Mouse (Mus musculus) hindbrain, embryonic 15.5 days (tissue): ENCODE data around the gene Abat. TPM values are rescaled to one million over a fixed set of nuclear protein-coding genes. Genes with fewer than 3 reads are reported as not detected.
"Not testable (repeated sequence)": the region's sequence is repeated elsewhere in the genome, so short reads cannot be mapped to it uniquely, and the experiment has no call there.

Source experiments
- ATAC-seq: fragments of 200-750 bp; cut with Nextera tagmentation; 2 replicates; pipeline ENCODE4 v1.8.0; 2017; ENCODE audit warnings: low read depth, moderate number of reproducible peaks, moderate TSS enrichment; ENCODE audit not compliant: low FRiP score
- H3K27ac ChIP-seq: fragments of 300-500 bp; sonication (generic); replicated peaks from 2 replicates; pipeline ENCODE4 v1.5.1; 2015; ENCODE audit warnings: mild to moderate bottlenecking, inconsistent platforms
- H3K27me3 ChIP-seq: fragments of 300-500 bp; sonication (generic); 2 replicates; pipeline ENCODE4 v1.6.1; 2015; ENCODE audit warnings: control low read depth, inconsistent platforms
- H3K36me3 ChIP-seq: fragments of 300-500 bp; sonication (generic); 2 replicates; pipeline ENCODE4 v1.6.1; 2015; ENCODE audit warnings: control low read depth, inconsistent platforms
- H3K4me1 ChIP-seq: fragments of 300-500 bp; sonication (generic); replicated peaks from 2 replicates; pipeline ENCODE4 v1.6.1; 2015; ENCODE audit warnings: control low read depth, inconsistent platforms
- H3K4me2 ChIP-seq: fragments of 300-500 bp; sonication (generic); 2 replicates; pipeline ENCODE4 v1.6.1; 2015; ENCODE audit warnings: moderate library complexity, mild to moderate bottlenecking, inconsistent platforms
- H3K4me3 ChIP-seq: fragments of 300-500 bp; sonication (generic); 2 replicates; pipeline ENCODE4 v1.5.1; 2015; ENCODE audit warnings: mild to moderate bottlenecking, inconsistent platforms
- H3K9ac ChIP-seq: fragments of 300-500 bp; sonication (generic); 2 replicates; pipeline ENCODE4 v1.6.1; 2015; ENCODE audit warnings: inconsistent platforms
- H3K9me3 ChIP-seq: fragments of 300-500 bp; sonication (generic); 2 replicates; pipeline ENCODE4 v1.6.1; 2016; ENCODE audit warnings: control low read depth, inconsistent platforms
- WGBS: fragments of 180-500 bp; shearing (Covaris S2); methylation state at CpG from one replicate; pipeline ENCODE4 v1.1.7; 2015; 5-methylcytosine and 5-hydroxymethylcytosine counted together
- polyA plus RNA-seq: library from polyadenylated mRNA; unstranded; fragments of >200 nt; fragmentation: Nextera tagmentation; extraction: Ambion mirVana; gene quantifications from 2 replicates; pipeline ENCODE4 v1.2.1, GENCODE M21; 2015

The Abat gene
- polyA plus RNA-seq, 1 experiment from 2014 or later = 82.8 TPM

- Histone ChIP-seq H3K9ac (no peak overlapping the region), H3K27me3 (no peaks in the 10 kb centered on the region), H3K4me3 (no peak overlapping the region), H3K4me2 (no peak overlapping the region), H3K9me3 (no peaks in the 10 kb centered on the region), H3K27ac (no peak overlapping the region), H3K36me3 (no peaks in the 10 kb centered on the region), H3K4me1 (peaks cover 26% of the 10 kb centered on the region)
- 86% methylated on average over 11 of the region's 11 CpGs for WGBS
- ATAC-seq = no peak
Observed at GRCm38 (mm10) chr16:8534466-8535200, 21.4 kb downstream of the Abat start.

GRCm38 (mm10) chr16:8535411-8535810, 22.2 kb downstream of the Abat start:
- H3K27me3 ChIP-seq = no peaks in the 10 kb centered on the region
- no peaks in the 10 kb centered on the region for H3K9me3 ChIP-seq
- no peak overlapping the region for H3K27ac ChIP-seq
- H3K4me3 ChIP-seq = no peak overlapping the region
- ATAC-seq = no peak
- H3K4me2 ChIP-seq = no peak overlapping the region
- H3K36me3 ChIP-seq = no peaks in the 10 kb centered on the region
- no peak overlapping the region for H3K9ac ChIP-seq
- H3K4me1 ChIP-seq = peaks cover 26% of the 10 kb centered on the region
- WGBS = 64% methylated on average over 6 of the region's 6 CpGs

- ATAC-seq = peak; percentile 88
- Histone ChIP-seq H3K36me3 (no peaks in the 10 kb centered on the region), H3K4me2 (peak overlapping the region; percentile 28), H3K9me3 (no peaks in the 10 kb centered on the region), H3K27me3 (no peaks in the 10 kb centered on the region), H3K27ac (peak overlapping the region; percentile 90), H3K4me3 (no peak overlapping the region), H3K9ac (no peak overlapping the region), H3K4me1 (peaks cover 45% of the 10 kb centered on the region)
- 15% methylated on average over 9 of the region's 9 CpGs for WGBS
Observed at GRCm38 (mm10) chr16:8539150-8539865, 26.1 kb downstream of the Abat start.

DNA sequence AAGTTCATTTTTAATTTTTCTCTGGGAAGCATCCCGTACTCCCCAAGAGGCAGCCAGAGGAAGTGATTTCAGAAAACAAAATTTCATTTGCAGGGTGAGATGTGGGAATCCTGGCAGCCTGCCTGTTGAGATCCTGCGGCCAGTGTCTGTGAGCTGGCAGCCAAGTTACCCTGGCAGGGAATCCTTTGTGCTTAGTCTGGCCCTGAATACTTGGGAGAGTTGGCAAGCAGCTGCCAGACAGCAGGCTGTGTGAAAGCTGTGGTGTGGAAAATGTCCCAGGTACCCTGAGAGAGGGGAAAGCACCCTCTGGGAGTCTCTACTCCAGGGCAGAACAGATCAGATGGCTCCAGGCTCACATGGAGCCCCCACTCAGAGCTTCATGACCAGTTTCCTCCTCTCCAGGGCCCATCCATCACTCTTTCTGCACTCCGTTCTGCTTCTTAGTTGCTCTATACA, 27.7 kb downstream of the Abat start:
- Histone ChIP-seq H3K9ac (peak overlapping the region; percentile 18), H3K4me1 (peaks cover 39% of the 10 kb centered on the region), H3K4me2 (peak overlapping the region; percentile 28), H3K27ac (peak overlapping the region; percentile 90), H3K36me3 (no peaks in the 10 kb centered on the region), H3K9me3 (no peaks in the 10 kb centered on the region), H3K4me3 (no peak overlapping the region), H3K27me3 (no peaks in the 10 kb centered on the region)
- ATAC-seq = peak; percentile 87
- WGBS = 22% methylated on average over 3 of the region's 3 CpGs

GRCm38 (mm10) chr16:8547836-8548235, 34.6 kb downstream of the Abat start:
- WGBS = 93% methylated on average over 2 of the region's 2 CpGs
- no peak overlapping the region for H3K27ac ChIP-seq

GRCm38 (mm10) chr16:8549506-8549905, 36.3 kb downstream of the Abat start:
- Histone ChIP-seq H3K27me3 (no peaks in the 10 kb centered on the region), H3K4me2 (no peak overlapping the region), H3K4me3 (no peak overlapping the region), H3K36me3 (peaks cover 3% of the 10 kb centered on the region; the same call in 1 of the 2 replicates), H3K4me1 (no peaks in the 10 kb centered on the region), H3K9me3 (no peaks in the 10 kb centered on the region), H3K27ac (no peak overlapping the region), H3K9ac (no peak overlapping the region)
- 68% methylated on average over 9 of the region's 9 CpGs for WGBS
- no peak for ATAC-seq

More at GRCm38 (mm10) chr16:8547836-8548235, 34.6 kb downstream of the Abat start:
- peaks cover 3% of the 10 kb centered on the region; the same call in 1 of the 2 replicates for H3K36me3 ChIP-seq
- H3K4me3 ChIP-seq = no peak overlapping the region
- H3K9ac ChIP-seq = no peak overlapping the region
- no peak for ATAC-seq
- no peaks in the 10 kb centered on the region for H3K27me3 ChIP-seq
- no peak overlapping the region for H3K4me2 ChIP-seq
- H3K9me3 ChIP-seq = no peaks in the 10 kb centered on the region
- H3K4me1 ChIP-seq = no peaks in the 10 kb centered on the region

- Histone ChIP-seq H3K36me3 (no peaks in the 10 kb centered on the region), H3K27ac (no peak overlapping the region), H3K9ac (no peak overlapping the region), H3K27me3 (no peaks in the 10 kb centered on the region), H3K4me1 (no peaks in the 10 kb centered on the region), H3K9me3 (peaks cover 5% of the 10 kb centered on the region; the same call in 1 of the 2 replicates), H3K4me2 (no peak overlapping the region), H3K4me3 (no peak overlapping the region)
- 85% methylated on average over 3 of the region's 3 CpGs for WGBS
- no peak for ATAC-seq
Observed at GRCm38 (mm10) chr16:8554351-8554750, 41.1 kb downstream of the Abat start.

DNA sequence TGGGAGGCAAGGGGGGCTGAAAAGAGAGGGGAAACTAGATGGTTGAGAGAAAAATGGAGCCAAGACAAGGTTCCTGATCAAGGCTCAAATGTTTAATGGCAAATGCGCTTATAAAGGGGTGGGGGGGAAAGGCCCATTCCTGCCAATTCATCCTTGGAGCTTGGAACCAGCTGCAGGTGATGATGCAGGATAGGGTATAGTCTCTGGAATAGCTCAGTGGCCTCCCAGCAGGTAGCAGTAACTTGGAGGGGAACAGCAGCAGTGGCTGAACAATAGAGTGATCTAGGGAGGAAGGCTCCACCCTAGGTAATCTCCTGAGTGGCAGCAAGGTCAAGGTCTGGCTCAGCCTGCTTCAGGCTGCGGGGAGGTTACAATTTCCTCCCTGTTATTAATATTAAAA, 41.5 kb downstream of the Abat start:
- not testable (repeated sequence) for H3K4me2 ChIP-seq, ATAC-seq, H3K9ac ChIP-seq, H3K4me3 ChIP-seq, H3K4me1 ChIP-seq, H3K27ac ChIP-seq, H3K27me3 ChIP-seq, H3K9me3 ChIP-seq, H3K36me3 ChIP-seq
- WGBS = 97% methylated on average over 2 of the region's 2 CpGs

DNA sequence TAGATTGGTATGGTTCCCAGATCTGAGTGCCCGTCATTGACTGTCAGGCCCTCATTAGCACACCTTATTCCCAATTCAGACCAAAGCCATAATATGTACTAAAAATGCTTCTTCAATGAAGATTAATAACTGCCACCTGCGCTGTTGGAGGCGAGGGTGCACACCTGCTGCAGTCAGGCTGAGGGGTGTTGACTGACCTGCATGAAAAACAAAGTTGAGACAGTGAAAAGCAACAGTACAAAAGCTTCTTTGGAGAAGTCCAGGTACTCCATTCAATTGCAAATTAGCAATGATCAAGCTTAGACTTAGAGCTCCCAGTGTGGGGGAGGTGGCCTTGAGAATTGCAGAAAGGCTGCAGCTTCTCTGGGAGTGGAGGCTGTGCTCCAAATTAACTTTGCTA, 42.1 kb downstream of the Abat start:
- not testable (repeated sequence) for H3K4me1 ChIP-seq, H3K36me3 ChIP-seq, H3K27ac ChIP-seq, ATAC-seq, H3K9ac ChIP-seq, H3K4me3 ChIP-seq, H3K27me3 ChIP-seq, H3K4me2 ChIP-seq, H3K9me3 ChIP-seq
- WGBS = 69% methylated on average over 3 of the region's 3 CpGs

- H3K9ac ChIP-seq = no peak overlapping the region
- no peak overlapping the region for H3K4me2 ChIP-seq
- no peak overlapping the region for H3K27ac ChIP-seq
- no peaks in the 10 kb centered on the region for H3K27me3 ChIP-seq
- H3K4me1 ChIP-seq = no peaks in the 10 kb centered on the region
- H3K36me3 ChIP-seq = peaks cover 3% of the 10 kb centered on the region; the same call in 1 of the 2 replicates
- peaks cover 9% of the 10 kb centered on the region; the same call in 1 of the 2 replicates for H3K9me3 ChIP-seq
- WGBS = 92% methylated on average over 17 of the region's 17 CpGs
- no peak for ATAC-seq
- no peak overlapping the region for H3K4me3 ChIP-seq
Observed at GRCm38 (mm10) chr16:8560079-8560478, 46.9 kb downstream of the Abat start.

DNA sequence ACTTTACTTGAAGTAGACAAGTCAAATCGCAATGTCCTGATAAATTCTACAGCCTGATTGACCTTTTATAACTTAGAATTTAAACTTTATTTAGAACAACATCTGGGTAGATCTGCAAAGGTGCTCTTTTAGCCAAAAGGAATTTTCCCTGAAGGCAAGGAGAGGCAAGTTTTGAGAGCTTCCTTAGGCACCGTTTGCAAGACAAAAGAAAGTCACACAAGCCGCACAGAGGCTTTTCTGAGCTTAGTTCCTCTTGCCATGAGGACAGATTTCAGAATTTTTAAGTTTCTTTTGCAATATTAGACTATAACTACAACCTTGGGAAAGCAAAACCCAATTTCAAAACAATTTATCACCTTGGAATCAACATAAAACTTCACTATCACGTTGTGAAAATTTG, 47.9 kb downstream of the Abat start:
- not testable (repeated sequence) for H3K9me3 ChIP-seq, H3K4me3 ChIP-seq, ATAC-seq, H3K27me3 ChIP-seq, H3K4me2 ChIP-seq, H3K36me3 ChIP-seq, H3K9ac ChIP-seq, H3K27ac ChIP-seq, H3K4me1 ChIP-seq
- 42% methylated on average over 4 of the region's 4 CpGs for WGBS

DNA sequence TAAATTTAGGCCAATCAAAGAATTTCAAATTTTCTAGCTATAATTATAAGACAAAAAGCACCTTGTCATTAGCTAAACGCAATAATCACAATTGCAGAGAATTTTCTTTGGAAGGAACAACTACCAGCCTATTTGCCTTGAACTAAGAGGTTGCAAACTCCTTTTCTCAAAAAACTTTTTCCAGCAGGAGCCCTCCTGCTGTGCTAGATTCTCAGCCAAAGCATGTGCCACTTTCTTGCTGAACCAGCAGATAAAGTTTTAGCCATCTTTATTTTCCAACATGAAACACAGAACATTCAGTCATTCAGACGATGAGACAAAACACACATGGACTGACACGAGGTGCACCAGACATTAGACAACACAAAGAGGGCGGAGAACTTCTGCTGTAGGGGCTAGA, 48.6 kb downstream of the Abat start:
- H3K4me3 ChIP-seq, H3K27me3 ChIP-seq, H3K9ac ChIP-seq, H3K4me2 ChIP-seq, ATAC-seq, H3K9me3 ChIP-seq, H3K36me3 ChIP-seq, H3K27ac ChIP-seq: not testable (repeated sequence)
- 38% methylated on average over 4 of the region's 4 CpGs for WGBS
- H3K4me1 ChIP-seq = peaks cover 12% of the 10 kb centered on the region
